Mouse (Mus musculus) T-helper 1 cell (primary cell): ENCODE results near the gene Rpl23.
"Not testable (repeated sequence)": the region's sequence is repeated elsewhere in the genome, so short reads cannot be mapped to it uniquely, and the experiment has no call there.

ENCODE experiments used
- in situ Hi-C: fragments of 300-600 bp; cut with MboI, MseI; formaldehyde crosslinking; loops from one replicate; pipeline ENCODE4 v1.15.1; 2025; ENCODE audit warnings: high pct_unique_total_duplicates

Rpl23 gene

GRCm38 (mm10) chr11:97766154-97766881 lies 15.9 kb downstream of the Rpl23 start, which contains the start of gene Cwc25:
TSS of gene Cwc25 (minus strand) at chr11:97766556.
- in situ Hi-C loops = no loop called here

GRCm38 (mm10) chr11:97761638-97762037 lies 20.6 kb downstream of the Rpl23 start:
- in situ Hi-C loops = no loop called here

GRCm38 (mm10) chr11:97758942-97759341 lies 23.3 kb downstream of the Rpl23 start:
- in situ Hi-C loops = no loop called here

- in situ Hi-C loops = no loop called here
Observed at GRCm38 (mm10) chr11:97758125-97758524, 24.1 kb downstream of the Rpl23 start.

- in situ Hi-C loops = no loop called here
Observed at GRCm38 (mm10) chr11:97753277-97753676, 29.0 kb downstream of the Rpl23 start.

- in situ Hi-C loops = no loop called here
Observed at GRCm38 (mm10) chr11:97748496-97748895, 33.7 kb downstream of the Rpl23 start.

GRCm38 (mm10) chr11:97747773-97748172 lies 34.5 kb downstream of the Rpl23 start:
- in situ Hi-C loops = no loop called here

- in situ Hi-C loops = no loop called here
Observed at GRCm38 (mm10) chr11:97745331-97745721, 36.9 kb downstream of the Rpl23 start.

- in situ Hi-C loops = loop anchor here (5.0 kb wide), 1 partner anchor 43 kb away; the partner anchor contains the start of genes Pcgf2 and Psmb3
Observed at GRCm38 (mm10) chr11:97744718-97745330, 37.4 kb downstream of the Rpl23 start.

- in situ Hi-C loops = loop anchor here (5.0 kb wide), 1 partner anchor 42 kb away; the partner anchor contains the start of genes Pcgf2 and Psmb3
Observed at GRCm38 (mm10) chr11:97744063-97744717, 38.0 kb downstream of the Rpl23 start, which contains the start of gene Pip4k2b. TSS of gene Pip4k2b (minus strand) at chr11:97744704.

- in situ Hi-C loops = loop anchor here (5.0 kb wide), 1 partner anchor 41 kb away; the partner anchor contains the start of genes Pcgf2 and Psmb3
Observed at GRCm38 (mm10) chr11:97743423-97743822, 38.8 kb downstream of the Rpl23 start.

GRCm38 (mm10) chr11:97742591-97742990 lies 39.6 kb downstream of the Rpl23 start:
- in situ Hi-C loops = loop anchor here (5.0 kb wide), 1 partner anchor 40 kb away; the partner anchor contains the start of genes Pcgf2 and Psmb3

GRCm38 (mm10) chr11:97742157-97742556 lies 40.1 kb downstream of the Rpl23 start:
- in situ Hi-C loops = loop anchor here (5.0 kb wide), 1 partner anchor 40 kb away; the partner anchor contains the start of genes Pcgf2 and Psmb3

GRCm38 (mm10) chr11:97740190-97740589 lies 42.0 kb downstream of the Rpl23 start:
- in situ Hi-C loops = loop anchor here (5.0 kb wide), 1 partner anchor 38 kb away; the partner anchor contains the start of genes Pcgf2 and Psmb3

- in situ Hi-C loops = no loop called here
Observed at GRCm38 (mm10) chr11:97739155-97739554, 43.1 kb downstream of the Rpl23 start.

GRCm38 (mm10) chr11:97738703-97739102 lies 43.5 kb downstream of the Rpl23 start:
- in situ Hi-C loops = no loop called here

- in situ Hi-C loops = no loop called here
Observed at GRCm38 (mm10) chr11:97737600-97737999, 44.6 kb downstream of the Rpl23 start.

GRCm38 (mm10) chr11:97736645-97737044 lies 45.6 kb downstream of the Rpl23 start:
- in situ Hi-C loops = no loop called here

- in situ Hi-C loops = not testable (repeated sequence)
Observed at GRCm38 (mm10) chr11:97734810-97735209, 47.4 kb downstream of the Rpl23 start.

GRCm38 (mm10) chr11:97733689-97734088 lies 48.5 kb downstream of the Rpl23 start:
- in situ Hi-C loops = no loop called here

- in situ Hi-C loops = no loop called here
Observed at GRCm38 (mm10) chr11:97728730-97729129, 53.5 kb downstream of the Rpl23 start.

GRCm38 (mm10) chr11:97728311-97728710 lies 53.9 kb downstream of the Rpl23 start:
- in situ Hi-C loops = no loop called here
